Mouse (Mus musculus) hindbrain, embryonic 13.5 days (tissue): ENCODE results near the gene Tnfrsf8. TPM values are rescaled to one million over a fixed set of nuclear protein-coding genes. Genes with fewer than 3 reads are reported as not detected.
"Not testable (repeated sequence)": the region's sequence is repeated elsewhere in the genome, so short reads cannot be mapped to it uniquely, and the experiment has no call there.

Experiments
- ATAC-seq: fragments of 200-750 bp; cut with Nextera tagmentation; 2 replicates; pipeline ENCODE4 v1.8.0; 2017; ENCODE audit warnings: moderate TSS enrichment; ENCODE audit not compliant: low FRiP score
- H3K27ac ChIP-seq: fragments of 300-500 bp; sonication (generic); 2 replicates; pipeline ENCODE4 v1.5.1; 2015; ENCODE audit warnings: inconsistent platforms, mild to moderate bottlenecking, moderate library complexity
- H3K27me3 ChIP-seq: fragments of 300-500 bp; sonication (generic); 2 replicates; pipeline ENCODE4 v1.6.1; 2015; ENCODE audit warnings: mild to moderate bottlenecking, inconsistent platforms
- H3K36me3 ChIP-seq: fragments of 300-500 bp; sonication (generic); 2 replicates; pipeline ENCODE4 v1.6.1; 2015; ENCODE audit warnings: mild to moderate bottlenecking, inconsistent platforms
- H3K4me1 ChIP-seq: fragments of 300-500 bp; sonication (generic); replicated peaks from 2 replicates; pipeline ENCODE4 v1.6.1; 2015; ENCODE audit warnings: inconsistent platforms
- H3K4me2 ChIP-seq: fragments of 300-500 bp; sonication (generic); 2 replicates; pipeline ENCODE4 v1.6.1; 2015; ENCODE audit warnings: inconsistent platforms, mild to moderate bottlenecking, moderate library complexity
- H3K4me3 ChIP-seq: fragments of 300-500 bp; sonication (generic); 2 replicates; pipeline ENCODE4 v1.5.1; 2015; ENCODE audit warnings: mild to moderate bottlenecking, inconsistent platforms
- H3K9ac ChIP-seq: fragments of 300-500 bp; sonication (generic); 2 replicates; pipeline ENCODE4 v1.6.1; 2015; ENCODE audit warnings: mild to moderate bottlenecking, inconsistent platforms
- H3K9me3 ChIP-seq: fragments of 300-500 bp; sonication (generic); 2 replicates; pipeline ENCODE4 v1.6.1; 2016; ENCODE audit warnings: inconsistent platforms
- WGBS: fragments of 180-500 bp; shearing (Covaris S2); methylation state at CpG from one replicate; pipeline ENCODE4 v1.1.7; 2015; 5-methylcytosine and 5-hydroxymethylcytosine counted together
- polyA plus RNA-seq: library from polyadenylated mRNA; unstranded; fragments of >200 nt; fragmentation: Nextera tagmentation; extraction: Ambion mirVana; gene quantifications from 2 replicates; pipeline ENCODE4 v1.2.1, GENCODE M21; 2015

Tnfrsf8 gene
- polyA plus RNA-seq, result 0.12 TPM in 2 replicates

GRCm38 (mm10) chr4:145314836-145315467, at the start of gene Tnfrsf8:
Tnfrsf8 (minus strand) TSS chr4:145315164.
- Histone ChIP-seq H3K4me1 (0 out of 2 replicates have a peak, but pooled peaks cover 5% of the 10 kb centered on the region), H3K36me3 (no peaks in the 10 kb centered on the region), H3K27me3 (peaks cover 16% of the 10 kb centered on the region), H3K4me2 (no peak within 1 kb of the TSS), H3K27ac (no peak within 1 kb of the TSS), H3K4me3 (no peak within 1 kb of the TSS), H3K9ac (no peak within 1 kb of the TSS), H3K9me3 (no peaks in the 10 kb centered on the region)
- 4% methylated on average over 24 of the region's 24 CpGs for WGBS
- no peak for ATAC-seq

- H3K27me3 ChIP-seq, H3K4me3 ChIP-seq, ATAC-seq, H3K4me2 ChIP-seq, H3K36me3 ChIP-seq, H3K4me1 ChIP-seq, H3K9me3 ChIP-seq, H3K27ac ChIP-seq, H3K9ac ChIP-seq: not testable (repeated sequence)
Observed at GRCm38 (mm10) chr4:145361635-145362034, 46.7 kb upstream of the Tnfrsf8 start.

DNA sequence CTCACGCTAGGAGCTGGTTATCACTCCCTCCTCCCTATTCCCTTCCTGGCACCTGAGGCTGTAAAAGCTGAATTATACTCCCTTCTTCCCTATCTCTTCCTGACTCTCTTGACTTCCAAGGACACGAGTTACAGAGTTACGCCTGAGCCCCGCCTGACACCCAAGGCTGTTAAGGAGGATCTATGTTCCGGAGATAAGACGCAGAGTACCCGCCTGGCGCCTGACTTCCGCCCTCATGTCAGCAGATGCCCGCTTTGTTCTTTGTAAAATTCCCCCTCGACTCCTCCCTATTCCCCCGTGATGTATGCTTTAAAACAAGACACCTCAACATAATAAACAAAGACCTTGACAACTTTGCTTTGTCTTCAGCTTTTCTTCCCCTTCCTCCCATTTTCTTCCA, 46.1 kb upstream of the Tnfrsf8 start:
- H3K36me3 ChIP-seq, result no peaks in the 10 kb centered on the region
- no peak overlapping the region for H3K4me3 ChIP-seq
- H3K27me3 ChIP-seq, result no peaks in the 10 kb centered on the region
- no peak overlapping the region for H3K9ac ChIP-seq
- 32% methylated on average over 12 of the region's 12 CpGs for WGBS
- no peaks in the 10 kb centered on the region for H3K4me1 ChIP-seq
- no peaks in the 10 kb centered on the region for H3K9me3 ChIP-seq
- H3K27ac ChIP-seq, result no peak overlapping the region
- no peak for ATAC-seq
- H3K4me2 ChIP-seq, result no peak overlapping the region

DNA sequence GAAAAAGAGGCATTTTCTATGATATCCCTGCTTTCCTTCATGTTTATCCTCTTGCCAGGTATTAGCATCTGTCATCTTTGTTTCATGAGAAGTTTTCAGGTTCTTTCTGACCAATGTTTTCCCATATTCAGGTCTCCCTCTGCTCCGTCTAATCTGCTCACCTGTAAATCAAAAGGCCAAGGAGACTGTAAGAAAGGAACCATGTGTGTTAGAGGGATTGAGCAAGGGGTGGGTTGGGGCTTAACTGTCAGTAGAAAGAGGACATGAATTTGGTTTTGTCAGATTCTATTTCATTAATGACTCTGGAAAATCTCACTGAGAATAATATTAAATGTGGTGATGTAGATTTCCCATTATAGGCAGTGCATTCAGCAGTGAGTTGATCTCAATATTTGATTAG, 45.6 kb upstream of the Tnfrsf8 start:
- Histone ChIP-seq H3K4me2 (no peak overlapping the region), H3K27ac (no peak overlapping the region), H3K36me3 (no peaks in the 10 kb centered on the region), H3K9me3 (no peaks in the 10 kb centered on the region), H3K27me3 (no peaks in the 10 kb centered on the region), H3K4me3 (no peak overlapping the region), H3K4me1 (no peaks in the 10 kb centered on the region), H3K9ac (no peak overlapping the region)
- ATAC-seq, result no peak
- 79% methylated on average over 1 of the region's 1 CpGs for WGBS

- H3K36me3 ChIP-seq, result no peaks in the 10 kb centered on the region
- no peak for ATAC-seq
- no peaks in the 10 kb centered on the region for H3K9me3 ChIP-seq
- no peaks in the 10 kb centered on the region for H3K27me3 ChIP-seq
- no peaks in the 10 kb centered on the region for H3K4me1 ChIP-seq
- no peak overlapping the region for H3K4me2 ChIP-seq
- H3K27ac ChIP-seq, result no peak overlapping the region
- no peak overlapping the region for H3K4me3 ChIP-seq
- H3K9ac ChIP-seq, result no peak overlapping the region
Observed at GRCm38 (mm10) chr4:145356234-145356633, 41.3 kb upstream of the Tnfrsf8 start.

DNA sequence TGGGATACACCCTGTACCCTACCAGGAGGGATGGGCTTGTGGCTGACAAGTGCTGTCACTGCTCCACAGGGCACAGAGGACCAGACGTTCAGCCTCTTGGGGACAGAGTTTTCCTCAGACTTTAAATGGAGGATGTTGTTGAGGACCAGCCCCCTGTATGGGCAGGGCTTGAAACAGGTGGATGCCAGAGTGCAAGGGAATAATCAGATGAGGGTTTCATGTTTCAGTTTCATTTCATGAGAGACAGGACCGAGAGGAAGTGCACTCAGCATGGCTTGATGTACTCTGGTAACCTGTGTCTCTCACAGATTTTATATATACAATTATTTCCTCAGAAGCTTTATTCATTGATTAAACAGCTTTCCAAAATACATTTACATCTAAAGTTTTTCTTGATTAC, 38.9 kb upstream of the Tnfrsf8 start:
- Histone ChIP-seq H3K27ac (no peak overlapping the region), H3K4me3 (no peak overlapping the region), H3K4me2 (no peak overlapping the region), H3K36me3 (no peaks in the 10 kb centered on the region), H3K27me3 (no peaks in the 10 kb centered on the region), H3K9ac (no peak overlapping the region), H3K4me1 (no peaks in the 10 kb centered on the region), H3K9me3 (no peaks in the 10 kb centered on the region)
- ATAC-seq, result no peak
- 66% methylated on average over 2 of the region's 2 CpGs for WGBS

DNA sequence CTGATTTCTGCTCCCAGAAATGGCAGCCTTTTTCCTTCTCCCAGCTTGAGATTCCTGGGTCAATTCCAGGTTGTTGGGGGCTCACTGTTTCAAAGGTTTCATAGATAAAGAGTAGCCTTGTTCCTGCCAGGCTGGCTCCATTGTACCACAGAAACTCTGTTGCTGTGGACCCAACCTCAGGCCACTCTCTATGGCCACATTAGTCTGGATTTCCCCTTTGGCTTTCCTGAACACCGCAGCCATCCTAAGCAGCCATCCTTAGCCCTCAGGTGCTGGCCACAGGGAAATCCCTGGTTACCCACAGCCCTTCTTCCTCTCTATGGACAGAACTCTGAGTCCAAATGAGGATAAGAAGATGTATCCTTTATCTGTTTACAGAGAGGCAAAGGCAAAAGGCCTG, 30.0 kb upstream of the Tnfrsf8 start:
- Histone ChIP-seq H3K9ac (no peak overlapping the region), H3K27me3 (no peaks in the 10 kb centered on the region), H3K4me2 (no peak overlapping the region), H3K27ac (no peak overlapping the region), H3K4me3 (no peak overlapping the region), H3K4me1 (no peaks in the 10 kb centered on the region), H3K36me3 (no peaks in the 10 kb centered on the region), H3K9me3 (no peaks in the 10 kb centered on the region)
- 87% methylated on average over 1 of the region's 1 CpGs for WGBS
- no peak for ATAC-seq

- no peak for ATAC-seq
- Histone ChIP-seq H3K27me3 (no peaks in the 10 kb centered on the region), H3K36me3 (no peaks in the 10 kb centered on the region), H3K9ac (no peak overlapping the region), H3K4me1 (no peaks in the 10 kb centered on the region), H3K9me3 (no peaks in the 10 kb centered on the region), H3K4me2 (no peak overlapping the region), H3K4me3 (no peak overlapping the region), H3K27ac (no peak overlapping the region)
- 89% methylated on average over 6 of the region's 6 CpGs for WGBS
Observed at GRCm38 (mm10) chr4:145341879-145342809, 27.2 kb upstream of the Tnfrsf8 start.

DNA sequence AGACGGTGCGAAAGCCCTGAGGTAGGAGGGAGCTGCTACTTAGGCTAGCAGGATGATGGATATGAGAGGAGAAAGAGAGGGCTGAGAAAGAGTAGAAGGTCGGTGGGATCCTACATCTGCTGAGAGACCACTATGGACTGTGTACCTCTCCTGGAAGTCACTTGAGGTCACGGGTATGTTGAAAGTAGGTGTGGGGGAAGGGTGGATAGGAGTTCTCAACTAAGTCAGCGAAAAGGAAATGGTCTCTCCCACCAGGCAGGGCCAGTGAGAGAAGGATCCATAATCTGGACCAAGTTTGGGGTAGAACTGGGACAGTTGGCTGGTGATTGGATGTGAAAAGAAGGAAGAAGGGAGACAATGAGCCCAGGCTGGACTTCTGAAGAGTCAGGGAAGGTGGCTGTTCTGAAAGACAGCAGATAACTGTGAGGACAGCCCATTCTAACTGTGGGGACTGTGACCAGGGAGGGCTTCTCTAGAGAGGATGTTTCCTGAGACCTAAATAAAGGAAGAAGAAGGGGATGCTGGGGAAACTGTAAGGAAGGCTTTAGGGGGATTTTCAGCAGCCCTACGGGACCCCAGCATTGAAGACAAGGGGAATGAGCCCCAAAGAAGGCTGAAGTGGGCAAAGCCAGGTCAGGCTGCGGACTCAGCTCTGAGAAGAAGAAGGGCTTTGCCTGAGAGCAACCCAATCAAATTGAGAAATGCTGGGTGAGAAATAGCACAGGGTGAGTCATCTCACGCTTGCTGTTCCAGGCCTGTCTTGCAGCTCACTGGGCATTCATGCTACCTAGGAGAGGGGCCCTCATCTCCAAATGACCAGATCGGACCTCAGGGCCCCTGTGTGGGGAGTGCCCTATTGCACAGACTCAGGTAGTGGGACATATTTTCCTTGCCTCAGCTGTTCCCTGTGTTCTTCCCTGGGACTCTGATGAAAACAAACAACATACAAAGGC, 23.2 kb upstream of the Tnfrsf8 start:
- 86% methylated on average over 9 of the region's 9 CpGs for WGBS
- Histone ChIP-seq H3K36me3 (no peaks in the 10 kb centered on the region), H3K4me3 (no peak overlapping the region), H3K4me1 (no peaks in the 10 kb centered on the region), H3K9me3 (no peaks in the 10 kb centered on the region), H3K27ac (no peak overlapping the region), H3K4me2 (no peak overlapping the region), H3K9ac (no peak overlapping the region), H3K27me3 (no peaks in the 10 kb centered on the region)
- no peak for ATAC-seq

GRCm38 (mm10) chr4:145336587-145336986, 21.6 kb upstream of the Tnfrsf8 start:
- no peaks in the 10 kb centered on the region for H3K9me3 ChIP-seq
- H3K27ac ChIP-seq, result no peak overlapping the region
- H3K4me1 ChIP-seq, result no peaks in the 10 kb centered on the region
- H3K36me3 ChIP-seq, result no peaks in the 10 kb centered on the region
- H3K4me2 ChIP-seq, result no peak overlapping the region
- WGBS, result 91% methylated on average over 5 of the region's 5 CpGs
- no peak overlapping the region for H3K9ac ChIP-seq
- H3K4me3 ChIP-seq, result no peak overlapping the region
- H3K27me3 ChIP-seq, result no peaks in the 10 kb centered on the region
- no peak for ATAC-seq

DNA sequence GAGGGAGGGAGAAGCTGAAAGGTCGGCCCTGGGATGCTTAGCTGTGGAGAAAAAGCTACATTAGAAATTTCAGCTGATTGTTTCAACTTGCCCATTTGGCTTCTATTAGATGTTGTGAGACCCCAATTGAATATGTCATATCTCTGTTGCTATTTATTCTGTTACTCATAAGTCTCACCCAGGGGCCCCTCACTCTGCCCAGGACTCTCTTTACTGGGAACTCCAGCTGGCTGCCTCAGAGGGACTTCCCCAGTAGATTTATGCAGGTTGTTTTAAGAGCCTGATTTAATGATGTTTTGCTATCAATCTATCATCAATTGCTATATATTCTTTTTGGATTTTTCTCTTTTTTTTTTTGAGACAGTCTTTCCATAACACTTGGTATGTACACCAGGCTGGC, 21.1 kb upstream of the Tnfrsf8 start:
- no peak overlapping the region for H3K27ac ChIP-seq
- ATAC-seq, result no peak
- H3K27me3 ChIP-seq, result no peaks in the 10 kb centered on the region
- H3K36me3 ChIP-seq, result no peaks in the 10 kb centered on the region
- no peaks in the 10 kb centered on the region for H3K4me1 ChIP-seq
- no peaks in the 10 kb centered on the region for H3K9me3 ChIP-seq
- no peak overlapping the region for H3K9ac ChIP-seq
- 75% methylated on average over 1 of the region's 1 CpGs for WGBS
- H3K4me3 ChIP-seq, result no peak overlapping the region
- H3K4me2 ChIP-seq, result no peak overlapping the region

GRCm38 (mm10) chr4:145323631-145324030, 8.7 kb upstream of the Tnfrsf8 start:
- Histone ChIP-seq H3K4me3 (no peak overlapping the region), H3K9me3 (no peaks in the 10 kb centered on the region), H3K27ac (no peak overlapping the region), H3K4me1 (no peaks in the 10 kb centered on the region), H3K4me2 (no peak overlapping the region), H3K27me3 (no peaks in the 10 kb centered on the region), H3K9ac (no peak overlapping the region), H3K36me3 (no peaks in the 10 kb centered on the region)
- ATAC-seq, result no peak
- WGBS, result 77% methylated on average over 3 of the region's 3 CpGs
